ENCODE assay signal across 8 mouse cellular contexts in genomic region chr2:4559211-4559882, GRCm38 (mm10).
A peak's percentile ranks its signal among the peaks of the same experiment; 100 is the strongest.
DNase-seq lines count a peak whose midpoint lies in the region; ATAC-seq and TF ChIP-seq lines count a peak whose summit lies in the region.

No protein-coding gene starts in this region.

- H3K27ac ChIP-seq in gastrocnemius, adult 2 months: peak overlapping the region; percentile 90
- peak overlapping the region; percentile 78 for H3K27ac ChIP-seq in hindbrain, postnatal 0 days
- H3K27ac ChIP-seq in left cerebral cortex, adult 2 months: peak overlapping the region; percentile 56
- H3K27ac ChIP-seq in macrophage: peak overlapping the region; percentile 95

- no peak for TF ChIP-seq CTCF in gastrocnemius, adult 2 months (IDR thresholded peaks at IDR 0.05)
- TF ChIP-seq CTCF in hindbrain, postnatal 0 days (IDR thresholded peaks at IDR 0.05; ENCODE audit: low read depth): 0 out of 2 replicates have a peak, but pooled peaks have one; percentile 7
- no peak; the same call in 1 of the 2 replicates for TF ChIP-seq CTCF in left cerebral cortex, adult 2 months (IDR thresholded peaks at IDR 0.05)

- H3K4me3 ChIP-seq in gastrocnemius, adult 2 months: peak overlapping the region; percentile 72
- H3K4me3 ChIP-seq in hindbrain, postnatal 0 days (ENCODE audit: low read length): peak overlapping the region; percentile 37
- peak overlapping the region; percentile 45 for H3K4me3 ChIP-seq in left cerebral cortex, adult 2 months
- H3K4me3 ChIP-seq in macrophage (ENCODE audit: inconsistent target): peak overlapping the region; percentile 82

- peaks cover 56% of the 10 kb centered on the region for H3K79me2 ChIP-seq in macrophage (ENCODE audit: inconsistent target)

- peak; percentile 88 for DNase-seq in gastrocnemius, adult 2 months
- peak; percentile 83 for DNase-seq in hindbrain, postnatal 0 days (ENCODE audit: low spot score)
- DNase-seq in left cerebral cortex, adult 2 months (ENCODE audit: extremely low spot score in 1 of 2, low spot score in 2 of 2): peak; percentile 79 to 81
- peak; percentile 91 for DNase-seq in right cerebral cortex, adult 18-20 months
- DNase-seq in urinary bladder, postnatal 14 days (ENCODE audit: low spot score): peak; percentile 80

- peak overlapping the region; percentile 51 for H3K9ac ChIP-seq in hindbrain, postnatal 0 days (replicated peaks; ENCODE audit: low read length)

- peaks cover 40% of the 10 kb centered on the region for H3K4me1 ChIP-seq in hindbrain, postnatal 0 days (ENCODE audit: insufficient read depth, low read length)

- H3K9me3 ChIP-seq in hindbrain, postnatal 0 days (ENCODE audit: low read length): no peaks in the 10 kb centered on the region

- peak overlapping the region; percentile 60 for H3K4me2 ChIP-seq in hindbrain, postnatal 0 days (ENCODE audit: low read depth, low read length)

- 0% methylated on average over 27 of the region's 27 CpGs for WGBS in hindbrain, postnatal 0 days
- under 1% methylated on average over 27 of the region's 27 CpGs for WGBS in macrophage (ENCODE audit: missing documents)

- peak; percentile 67 for ATAC-seq in activated CD4-positive, CD25-positive, alpha-beta regulatory T cell, adult 4 months
- ATAC-seq in common myeloid progenitor, adult 5-6 weeks (replicated peaks; ENCODE audit: low read depth, poor library complexity, severe bottlenecking): peak; percentile 64
- peak; percentile 81 for ATAC-seq in hindbrain, postnatal 0 days

- intact Hi-C loops in gastrocnemius, adult 2 months (cut with DNase I): loop anchor here (5.0 to 10.0 kb wide), 2 partner anchors 43 to 55 kb away; no protein-coding TSS in a partner anchor
- intact Hi-C loops in left cerebral cortex, adult 2 months (cut with DNase I): loop anchor here (1.0 to 2.0 kb wide), 2 partner anchors 42 to 59 kb away; no protein-coding TSS in a partner anchor

- no peaks in the 10 kb centered on the region for H3K27me3 ChIP-seq in hindbrain, postnatal 0 days (ENCODE audit: insufficient read depth, low read length)

- no peaks in the 10 kb centered on the region; the same call in 1 of the 2 replicates for H3K36me3 ChIP-seq in hindbrain, postnatal 0 days (ENCODE audit: insufficient read depth, low read length)
- no peaks in the 10 kb centered on the region for H3K36me3 ChIP-seq in macrophage (ENCODE audit: inconsistent target)

Comparison
In these comparisons a context has a peak if more than half of its experiments do, and no peak if none do; other contexts are left out.
1. Peak in every context shown above with its lines: DNase-seq, ATAC-seq, H3K4me3 ChIP-seq and H3K27ac ChIP-seq.